Mouse (Mus musculus) left cerebral cortex, adult 9 months (tissue): ENCODE data around the gene Qrich1.
"Not testable (repeated sequence)": the region's sequence is repeated elsewhere in the genome, so short reads cannot be mapped to it uniquely, and the experiment has no call there.

Experiments used
- DNase-seq, 2 experiments: peaks; one replicate each; pipeline ENCODE4 v3.0.0; 2022; ENCODE audit warnings: low spot score in 2 of 2

Qrich1 gene

GRCm38 (mm10) chr9:108587571-108588180 lies 71.1 kb downstream of the Qrich1 start:
- DNase-seq = peak; percentile 92 to 94

GRCm38 (mm10) chr9:108589229-108589628 lies 72.6 kb downstream of the Qrich1 start:
- no peak for DNase-seq

GRCm38 (mm10) chr9:108591462-108591861 lies 74.9 kb downstream of the Qrich1 start:
- DNase-seq = no peak

- DNase-seq = no peak
Observed at GRCm38 (mm10) chr9:108594354-108594753, 77.7 kb downstream of the Qrich1 start.

- peak in 1 of 2 experiments; percentile 71 for DNase-seq
Observed at GRCm38 (mm10) chr9:108596998-108597764, 80.6 kb downstream of the Qrich1 start, which contains the start of gene P4htm. TSS of gene P4htm (minus strand) at chr9:108597667.

- no peak for DNase-seq
Observed at GRCm38 (mm10) chr9:108599021-108599566, 82.5 kb downstream of the Qrich1 start.

GRCm38 (mm10) chr9:108600011-108600410 lies 83.4 kb downstream of the Qrich1 start:
- DNase-seq = no peak

GRCm38 (mm10) chr9:108601986-108602385 lies 85.4 kb downstream of the Qrich1 start:
- DNase-seq = no peak

GRCm38 (mm10) chr9:108607929-108608328 lies 91.3 kb downstream of the Qrich1 start:
- DNase-seq = not testable (repeated sequence)

- no peak for DNase-seq
Observed at GRCm38 (mm10) chr9:108608889-108609288, 92.3 kb downstream of the Qrich1 start.
